Mouse (Mus musculus): ENCODE results near the gene Ttc25. TPM values are rescaled to one million over a fixed set of nuclear protein-coding genes. Genes with fewer than 3 reads are reported as not detected.
"Not testable (repeated sequence)": the region's sequence is repeated elsewhere in the genome, so short reads cannot be mapped to it uniquely, and the experiment has no call there.

The Ttc25 gene
- polyA plus RNA-seq, 1 experiment, result 1.7 TPM

DNA sequence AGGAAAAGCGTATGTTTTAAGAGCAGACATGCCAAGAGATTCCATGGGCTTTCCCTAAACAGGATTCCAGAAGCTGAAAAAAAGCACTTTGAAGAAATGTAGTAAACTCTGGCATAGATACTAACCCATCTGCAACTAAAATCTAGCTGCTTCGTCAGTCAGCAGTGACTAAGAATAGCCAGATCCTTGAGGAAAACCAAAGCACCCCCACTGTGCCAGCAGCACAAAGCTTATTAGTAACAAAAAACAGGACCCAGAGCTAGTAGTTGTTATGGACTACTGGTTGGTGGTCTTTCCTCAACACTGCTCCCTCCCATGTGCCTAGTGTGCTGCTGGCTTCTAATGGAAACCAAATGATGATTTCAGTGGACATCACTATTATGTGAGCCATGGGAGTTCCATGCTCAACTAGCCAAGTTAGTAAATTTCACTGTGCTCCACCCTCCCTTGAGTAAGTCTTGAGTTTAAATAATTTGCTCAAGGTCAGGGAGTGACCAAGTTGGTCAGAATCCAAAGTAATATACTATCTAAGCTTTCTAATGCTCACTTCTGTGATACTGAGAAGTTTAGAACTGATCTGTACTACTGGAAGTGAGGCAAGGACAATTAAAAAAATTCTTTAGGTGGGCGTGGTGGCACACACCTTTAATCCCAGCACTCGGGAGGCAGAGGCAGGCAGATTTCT lies 59.1 kb downstream of the Ttc25 start:
- DNase-seq (ENCODE audit: low read depth), result no peak

DNA sequence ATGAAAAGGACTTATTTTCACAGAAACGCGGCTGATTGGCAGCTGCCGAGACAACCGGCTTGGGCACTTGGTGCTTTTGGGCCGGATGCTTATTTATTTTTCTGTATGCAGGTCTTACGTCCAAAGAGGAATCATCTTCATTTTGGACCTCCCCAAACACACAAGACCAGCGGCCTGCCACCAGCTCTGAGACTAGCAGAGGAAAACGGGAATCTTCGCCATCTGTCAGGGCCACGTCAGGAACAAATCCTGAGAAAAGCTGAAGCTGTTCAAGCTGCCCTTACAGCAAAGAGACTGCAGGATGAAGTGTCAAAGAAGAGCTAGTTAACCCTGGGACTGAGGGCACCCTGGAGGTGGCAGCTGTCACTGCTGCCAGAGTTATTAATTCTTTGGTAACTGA lies 60.0 kb downstream of the Ttc25 start:
- no peak for DNase-seq (ENCODE audit: low read depth)

DNA sequence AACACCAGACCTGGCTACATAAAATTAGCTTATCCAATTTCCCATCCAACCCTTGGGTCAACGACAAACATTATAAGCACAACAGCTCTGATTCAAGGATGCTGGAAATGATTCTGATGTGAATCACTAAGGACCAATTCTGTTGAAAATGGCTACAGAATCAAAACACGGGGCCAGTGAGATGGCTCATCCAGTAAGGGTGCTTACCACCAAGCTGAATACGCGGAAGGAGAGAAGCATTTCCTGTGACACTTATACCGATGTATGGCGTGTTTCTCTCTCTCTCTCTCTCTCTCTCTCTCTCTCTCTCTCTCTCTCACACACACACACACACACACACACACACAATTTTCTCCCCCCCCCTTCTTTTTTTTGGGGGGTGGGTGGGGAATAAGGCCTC lies 61.7 kb downstream of the Ttc25 start:
- DNase-seq (ENCODE audit: low read depth), result no peak

GRCm38 (mm10) chr11:100608796-100609195 lies 63.4 kb downstream of the Ttc25 start:
- DNase-seq (ENCODE audit: low read depth), result no peak

DNA sequence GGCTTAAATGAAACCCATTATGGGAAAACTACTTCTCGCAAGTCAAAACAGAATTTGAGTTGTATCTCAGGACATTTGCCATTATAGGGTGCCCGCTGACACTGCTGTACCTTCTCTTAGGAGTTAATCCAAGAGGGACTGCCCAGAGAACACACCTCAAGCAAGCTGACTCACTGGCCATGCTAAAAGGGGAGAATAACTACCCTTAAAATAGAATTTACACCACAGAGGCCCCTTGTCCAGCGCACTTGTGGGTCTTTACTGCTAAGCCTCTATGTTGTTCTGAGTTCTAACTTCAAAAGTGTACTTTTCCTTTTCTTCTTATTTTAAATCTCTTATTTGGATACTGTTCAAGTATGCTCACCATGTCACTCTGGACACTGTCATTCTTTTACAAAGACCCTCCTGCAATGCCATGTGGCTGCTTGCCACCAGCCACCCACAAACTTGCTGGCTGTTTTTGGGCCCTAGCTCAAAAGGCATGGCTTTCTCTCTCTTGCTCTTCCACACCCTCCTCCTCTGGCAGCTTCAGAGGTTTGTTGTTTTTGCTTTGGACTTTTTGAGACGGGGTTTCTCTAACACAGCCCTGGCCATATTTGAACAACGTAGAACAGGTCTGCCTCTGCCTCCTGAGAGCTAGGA lies 64.1 kb downstream of the Ttc25 start:
- no peak for DNase-seq (ENCODE audit: low read depth)

DNA sequence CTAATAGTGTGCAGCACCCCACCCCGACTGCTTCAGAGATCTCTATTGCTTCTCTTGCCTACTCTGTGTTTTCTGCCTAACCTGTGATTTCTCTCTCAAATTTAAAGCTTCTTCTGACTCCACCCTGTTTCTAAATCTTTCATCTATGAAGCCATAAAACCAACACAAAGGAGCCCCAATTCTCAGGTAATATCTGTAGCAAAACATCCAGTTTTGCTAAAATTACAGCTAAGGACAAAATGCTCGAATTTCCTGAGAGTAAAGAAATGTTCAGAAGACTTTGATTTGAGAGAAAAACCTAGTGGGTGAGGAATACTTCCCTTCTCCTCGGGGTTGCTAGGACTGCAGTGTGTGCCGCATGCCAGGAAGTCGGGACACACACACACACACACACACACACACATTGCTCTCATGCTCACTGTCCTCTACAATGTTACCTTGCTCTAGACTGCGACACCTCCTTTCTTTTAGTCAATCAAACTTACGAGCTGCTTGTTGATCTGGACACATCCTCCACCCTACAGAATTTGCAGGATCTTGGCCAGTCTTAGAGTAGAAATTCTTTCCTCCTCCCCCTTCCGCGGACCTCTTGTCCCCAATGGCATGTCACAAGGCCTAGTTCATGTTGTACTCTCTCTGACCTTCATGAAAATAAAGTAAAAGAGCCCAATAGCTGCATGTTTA lies 64.7 kb downstream of the Ttc25 start:
- no peak for DNase-seq (ENCODE audit: low read depth)

DNA sequence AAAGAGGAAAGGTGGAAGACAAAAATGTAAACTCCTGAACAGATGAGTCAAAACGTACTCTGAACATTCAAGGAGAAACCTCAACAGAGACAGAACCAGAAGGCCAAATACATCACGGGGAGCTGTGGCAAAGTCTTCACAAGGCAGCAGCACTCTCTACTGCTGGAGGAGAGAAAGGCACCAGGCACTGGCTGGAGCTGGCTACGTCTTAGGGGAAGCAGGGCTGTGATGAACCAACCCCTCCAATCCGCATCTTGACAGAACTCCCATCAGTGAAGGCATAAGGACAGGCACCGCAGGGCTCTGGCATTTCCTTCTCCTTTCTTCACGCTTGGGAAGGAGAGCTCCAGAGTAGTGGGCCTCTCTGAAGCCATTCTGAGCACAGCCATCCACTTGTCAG lies 66.2 kb downstream of the Ttc25 start:
- no peak for DNase-seq (ENCODE audit: low read depth)

DNA sequence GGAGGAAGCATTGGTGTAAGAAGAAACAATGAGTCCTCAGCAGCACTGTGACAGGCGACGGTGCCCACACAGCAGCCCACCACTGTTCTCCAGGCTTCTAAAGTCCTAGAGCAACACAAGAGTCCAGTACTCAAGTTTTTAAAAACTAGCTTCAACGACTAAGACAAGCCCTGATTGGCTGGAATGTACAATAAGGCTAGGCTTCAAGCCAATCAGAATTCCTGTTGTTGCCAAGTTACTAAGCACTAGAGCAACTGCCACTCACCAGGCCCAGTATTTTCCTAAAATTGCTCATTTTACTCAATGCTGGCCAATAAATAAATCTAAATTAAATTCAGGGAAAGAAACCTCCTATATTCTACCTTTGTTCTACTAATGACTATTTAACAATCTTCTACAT lies 67.8 kb downstream of the Ttc25 start:
- no peak for DNase-seq (ENCODE audit: low read depth)

- DNase-seq (ENCODE audit: low read depth), result no peak
Observed at GRCm38 (mm10) chr11:100616332-100616731, 70.9 kb downstream of the Ttc25 start.

GRCm38 (mm10) chr11:100616836-100617235 lies 71.4 kb downstream of the Ttc25 start:
- DNase-seq (ENCODE audit: low read depth), result not testable (repeated sequence)

DNA sequence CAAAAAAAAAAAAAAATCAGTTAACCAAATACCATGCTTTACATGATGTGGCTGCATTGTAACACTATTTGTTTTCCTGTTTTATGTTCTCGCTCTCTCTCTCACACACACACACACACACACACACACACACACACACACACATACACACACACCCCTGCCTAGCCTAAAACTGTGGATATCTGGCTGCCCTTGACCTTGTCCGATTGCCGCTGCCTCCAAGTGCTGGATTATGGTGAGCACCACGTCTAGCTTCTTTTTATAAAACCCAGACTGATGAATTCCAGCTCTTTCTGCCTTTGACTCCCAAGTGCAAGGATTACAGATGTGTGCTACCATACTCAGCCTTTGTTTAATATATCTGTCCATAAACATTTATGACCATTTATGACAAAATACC lies 72.1 kb downstream of the Ttc25 start:
- DNase-seq (ENCODE audit: low read depth), result no peak

DNA sequence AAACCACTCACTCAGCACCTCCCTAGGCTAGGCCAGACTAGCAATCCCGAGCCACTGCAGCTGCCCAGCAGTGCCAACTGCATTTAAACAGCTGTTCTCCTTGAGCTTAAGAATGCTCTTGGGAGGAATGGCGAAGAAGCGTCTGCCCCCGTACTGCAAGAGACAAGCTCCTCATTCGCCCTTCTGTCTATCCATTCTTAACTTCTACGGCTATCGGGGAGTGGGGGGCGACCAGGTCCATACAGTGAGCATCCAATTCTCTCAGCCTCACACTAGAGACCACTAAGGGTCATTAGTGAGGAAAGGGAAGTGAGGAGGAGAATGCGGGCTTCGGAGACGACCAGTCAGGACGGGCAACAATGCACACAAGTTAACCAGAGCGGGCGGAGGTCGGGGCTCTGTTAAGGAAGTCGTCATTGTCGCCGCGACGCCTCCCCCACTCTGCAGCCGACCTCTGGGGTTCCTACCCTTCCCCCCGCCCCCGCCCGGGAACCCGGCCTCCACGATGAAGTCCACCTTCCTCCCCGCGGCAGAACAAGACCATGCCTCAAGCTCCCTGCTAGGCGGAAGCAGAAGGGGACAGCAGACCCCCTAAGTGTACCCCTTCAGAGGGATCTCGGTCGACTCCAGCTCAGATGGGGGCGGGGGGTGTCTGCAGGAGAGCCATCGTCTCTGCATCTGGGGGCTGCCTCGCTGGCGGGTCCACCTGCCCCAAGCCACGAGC lies 73.5 kb downstream of the Ttc25 start, which contains the start of gene Nkiras2:
Gene Nkiras2, plus strand, starts transcription at position 484 of the 724 bp plus-strand sequence.
- DNase-seq (ENCODE audit: low read depth), result no peak

GRCm38 (mm10) chr11:100619485-100619975 lies 74.1 kb downstream of the Ttc25 start:
- no peak for DNase-seq (ENCODE audit: low read depth)

- no peak for DNase-seq (ENCODE audit: low read depth)
Observed at GRCm38 (mm10) chr11:100619982-100620381, 74.6 kb downstream of the Ttc25 start, which contains the start of gene Dnajc7. Gene Dnajc7 (minus strand): TSS chr11:100620168.

Other genes starting within 250 kb of the Ttc25 start
- gene Eif1, start 225.7 kb upstream of the Ttc25 start, polyA plus RNA-seq (2012; rRNA removed), result 113 and 130 TPM in 2 replicates
- not detected in 2 replicates for gene Gast, start 211.2 kb upstream of the Ttc25 start, polyA plus RNA-seq (2012; rRNA removed)
- 27.5 and 36.4 TPM in 2 replicates for gene Hap1, start 189.5 kb upstream of the Ttc25 start, polyA plus RNA-seq (2012; rRNA removed)
- 213 and 239 TPM in 2 replicates for gene Jup, start 147.8 kb upstream of the Ttc25 start, polyA plus RNA-seq (2012; rRNA removed)
- 35.4 and 45.1 TPM in 2 replicates for gene P3h4, start 130.8 kb upstream of the Ttc25 start, polyA plus RNA-seq (2012; rRNA removed)
- 33.1 and 34.4 TPM in 2 replicates for gene Fkbp10, start 129.9 kb upstream of the Ttc25 start, polyA plus RNA-seq (2012; rRNA removed)
- gene Nt5c3b, start 103.8 kb upstream of the Ttc25 start, polyA plus RNA-seq (2012; rRNA removed), result 31.1 and 45.5 TPM in 2 replicates
- gene Klhl10, start 103.7 kb upstream of the Ttc25 start, polyA plus RNA-seq (2012; rRNA removed), result 2.8 and 3.0 TPM in 2 replicates
- gene Klhl11, start 72.9 kb upstream of the Ttc25 start, polyA plus RNA-seq (2012; rRNA removed), result 5.8 and 8.7 TPM in 2 replicates
- gene Acly, start 17.6 kb upstream of the Ttc25 start, polyA plus RNA-seq (2012; rRNA removed), result 586 and 685 TPM in 2 replicates
- gene Cnp, start 29.3 kb downstream of the Ttc25 start, polyA plus RNA-seq (2012; rRNA removed), result 25.2 and 26.1 TPM in 2 replicates
- 69.6 and 80.6 TPM in 2 replicates for gene Nkiras2, start 73.6 kb downstream of the Ttc25 start, polyA plus RNA-seq (2012; rRNA removed)
- 42.1 and 62.0 TPM in 2 replicates for gene Dnajc7, start 74.6 kb downstream of the Ttc25 start, polyA plus RNA-seq (2012; rRNA removed)
- 0.38 and 0.65 TPM in 2 replicates for gene Zfp385c, start 146.8 kb downstream of the Ttc25 start, polyA plus RNA-seq (2012; rRNA removed)
- 5.9 and 6.5 TPM in 2 replicates for gene Dhx58, start 158.7 kb downstream of the Ttc25 start, polyA plus RNA-seq (2012; rRNA removed)
- gene Kat2a, start 166.9 kb downstream of the Ttc25 start, polyA plus RNA-seq (2012; rRNA removed), result 28.0 and 29.0 TPM in 2 replicates
- 8.9 and 9.8 TPM in 2 replicates for gene Hspb9, start 168.2 kb downstream of the Ttc25 start, polyA plus RNA-seq (2012; rRNA removed)
- gene Rab5c, start 192.6 kb downstream of the Ttc25 start, polyA plus RNA-seq (2012; rRNA removed), result 200 and 221 TPM in 2 replicates
- gene Kcnh4, start 214.3 kb downstream of the Ttc25 start, polyA plus RNA-seq (2012; rRNA removed), result 1.1 and 1.5 TPM in 2 replicates
- not detected in 2 replicates for gene Hcrt, start 217.3 kb downstream of the Ttc25 start, polyA plus RNA-seq (2012; rRNA removed)
- 18.6 and 19.7 TPM in 2 replicates for gene Ghdc, start 225.3 kb downstream of the Ttc25 start, polyA plus RNA-seq (2012; rRNA removed)